Mouse (Mus musculus): Measurements from ENCODE around the gene Trmt2a. TPM values are rescaled to one million over a fixed set of nuclear protein-coding genes. Genes with fewer than 3 reads are reported as not detected.
"Not testable (repeated sequence)": the region's sequence is repeated elsewhere in the genome, so short reads cannot be mapped to it uniquely, and the experiment has no call there.

Gene Trmt2a
- total and polyA plus RNA-seq, 2 experiments from 2014 or later, result 67.2 to 82.4 TPM

GRCm38 (mm10) chr16:18288581-18289061 lies 40.1 kb downstream of the Trmt2a start:
- H3K9me3 ChIP-seq (ENCODE audit: low read length), result no peaks in the 10 kb centered on the region
- no peak for TF ChIP-seq CTCF (IDR thresholded peaks at IDR 0.05; ENCODE audit: low read depth)
- peak overlapping the region; percentile 79 for H3K4me3 ChIP-seq (ENCODE audit: low read depth, low read length)
- WGBS, result 2% methylated on average over 21 of the region's 31 CpGs
- H3K27me3 ChIP-seq (ENCODE audit: insufficient read depth, low read length), result no peaks in the 10 kb centered on the region
- H3K27ac ChIP-seq (ENCODE audit: low read depth, low read length), result peak overlapping the region; percentile 91
- peaks cover 15% of the 10 kb centered on the region for H3K4me1 ChIP-seq (ENCODE audit: insufficient read depth)
- peaks cover 14% of the 10 kb centered on the region for H3K36me3 ChIP-seq (ENCODE audit: insufficient read depth)
- DNase-seq (peak; percentile 61), ATAC-seq (peak; percentile 72)
- H3K4me2 ChIP-seq (ENCODE audit: low read depth), result peak overlapping the region; percentile 85
- peak overlapping the region; percentile 92 for H3K9ac ChIP-seq

- Histone ChIP-seq H3K9me3 (ENCODE audit: low read length) (no peaks in the 10 kb centered on the region), H3K27ac (ENCODE audit: low read depth, low read length) (peak within 1 kb of the TSS; percentile 91), H3K4me3 (ENCODE audit: low read depth, low read length) (peak within 1 kb of the TSS; percentile 79), H3K4me1 (ENCODE audit: insufficient read depth) (peaks cover 15% of the 10 kb centered on the region), H3K27me3 (ENCODE audit: insufficient read depth, low read length) (no peaks in the 10 kb centered on the region), H3K4me2 (ENCODE audit: low read depth) (peak within 1 kb of the TSS; percentile 85), H3K36me3 (ENCODE audit: insufficient read depth) (peaks cover 9% of the 10 kb centered on the region), H3K9ac (peak within 1 kb of the TSS; percentile 92)
- no peak for TF ChIP-seq CTCF (IDR thresholded peaks at IDR 0.05; ENCODE audit: low read depth)
- DNase-seq (peak; percentile 99), ATAC-seq (peak; percentile 99)
- WGBS, result 2% methylated on average over 70 of the region's 71 CpGs
Observed at GRCm38 (mm10) chr16:18289067-18289588, 40.6 kb downstream of the Trmt2a start, which contains the start of gene Dgcr8. Dgcr8 (minus strand) TSS chr16:18289246.

- H3K9ac ChIP-seq, result 0 out of 2 replicates have a peak overlapping the region, but pooled peaks have one; percentile 33
- peak overlapping the region; percentile 79 for H3K4me3 ChIP-seq (ENCODE audit: low read depth, low read length)
- not testable (repeated sequence) for H3K36me3 ChIP-seq (ENCODE audit: insufficient read depth); H3K27me3 ChIP-seq (ENCODE audit: insufficient read depth, low read length); H3K9me3 ChIP-seq (ENCODE audit: low read length); ATAC-seq; H3K27ac ChIP-seq (ENCODE audit: low read depth, low read length)
- DNase-seq, result peak; percentile 5
- H3K4me1 ChIP-seq (ENCODE audit: insufficient read depth), result peaks cover 15% of the 10 kb centered on the region
- 4% methylated on average over 8 of the region's 10 CpGs for WGBS
- peak overlapping the region; percentile 85 for H3K4me2 ChIP-seq (ENCODE audit: low read depth)
Observed at GRCm38 (mm10) chr16:18289614-18290013, 41.1 kb downstream of the Trmt2a start.

MicroRNAs encoded within 50 kb of the gene (microRNA counts, 519-probe panel; counts per million panel counts)
- not detected for microRNA mmu-miR-1306

Small RNAs within 50 kb of the gene (microRNA-seq; reads per million reads assigned to microRNA genes)
- gene Gm24572, result 0 to 0.12 reads per million in 2 experiments
- gene Mir1306, result 147 to 197 reads per million in 2 experiments

Other genes with a start within 250 kb of the Trmt2a start
- 64.2 and 66.9 TPM in 2 replicates for gene Dgcr6, start 195.8 kb upstream of the Trmt2a start, total RNA-seq (2014; rRNA removed)
- gene Dgcr6, start 195.8 kb upstream of the Trmt2a start, polyA plus RNA-seq (2015; fragmentation: Nextera tagmentation; extraction: Ambion mirVana), result 171 and 177 TPM in 2 replicates
- gene Prodh, start 158.5 kb upstream of the Trmt2a start, total RNA-seq (2014; rRNA removed), result 4.4 and 8.4 TPM in 2 replicates
- 4.0 and 4.9 TPM in 2 replicates for gene Prodh, start 158.5 kb upstream of the Trmt2a start, polyA plus RNA-seq (2015; fragmentation: Nextera tagmentation; extraction: Ambion mirVana)
- 28.0 and 36.7 TPM in 2 replicates for gene Rtn4r, start 121.0 kb upstream of the Trmt2a start, total RNA-seq (2014; rRNA removed)
- gene Rtn4r, start 121.0 kb upstream of the Trmt2a start, polyA plus RNA-seq (2015; fragmentation: Nextera tagmentation; extraction: Ambion mirVana), result 30.0 and 33.5 TPM in 2 replicates
- not detected in 2 replicates for gene Ccdc188, start 30.8 kb upstream of the Trmt2a start, total RNA-seq (2014; rRNA removed)
- 0.11 TPM in 1 of 2 replicates, not detected in the other for gene Ccdc188, start 30.8 kb upstream of the Trmt2a start, polyA plus RNA-seq (2015; fragmentation: Nextera tagmentation; extraction: Ambion mirVana)
- 27.5 and 35.5 TPM in 2 replicates for gene Zdhhc8, start 13.5 kb upstream of the Trmt2a start, total RNA-seq (2014; rRNA removed)
- 16.4 and 17.9 TPM in 2 replicates for gene Zdhhc8, start 13.5 kb upstream of the Trmt2a start, polyA plus RNA-seq (2015; fragmentation: Nextera tagmentation; extraction: Ambion mirVana)
- 171 and 209 TPM in 2 replicates for gene Ranbp1, start 53 bp downstream of the Trmt2a start, total RNA-seq (2014; rRNA removed)
- gene Ranbp1, start 53 bp downstream of the Trmt2a start, polyA plus RNA-seq (2015; fragmentation: Nextera tagmentation; extraction: Ambion mirVana), result 428 and 477 TPM in 2 replicates
- not detected in 2 replicates for gene Gm49776, start 9.6 kb downstream of the Trmt2a start, total RNA-seq (2014; rRNA removed)
- gene Gm49776, start 9.6 kb downstream of the Trmt2a start, polyA plus RNA-seq (2015; fragmentation: Nextera tagmentation; extraction: Ambion mirVana), result 1.3 and 3.1 TPM in 2 replicates
- 38.5 and 47.6 TPM in 2 replicates for gene Dgcr8, start 40.6 kb downstream of the Trmt2a start, total RNA-seq (2014; rRNA removed)
- 18.5 and 24.5 TPM in 2 replicates for gene Dgcr8, start 40.6 kb downstream of the Trmt2a start, polyA plus RNA-seq (2015; fragmentation: Nextera tagmentation; extraction: Ambion mirVana)
- 25.5 and 43.0 TPM in 2 replicates for gene Tango2, start 99.4 kb downstream of the Trmt2a start, total RNA-seq (2014; rRNA removed)
- gene Tango2, start 99.4 kb downstream of the Trmt2a start, polyA plus RNA-seq (2015; fragmentation: Nextera tagmentation; extraction: Ambion mirVana), result 69.9 and 75.9 TPM in 2 replicates
- gene Arvcf, start 99.5 kb downstream of the Trmt2a start, total RNA-seq (2014; rRNA removed), result 103 and 120 TPM in 2 replicates
- 31.2 and 42.8 TPM in 2 replicates for gene Arvcf, start 99.5 kb downstream of the Trmt2a start, polyA plus RNA-seq (2015; fragmentation: Nextera tagmentation; extraction: Ambion mirVana)
- gene Txnrd2, start 177.7 kb downstream of the Trmt2a start, total RNA-seq (2014; rRNA removed), result 9.7 and 11.5 TPM in 2 replicates
- gene Txnrd2, start 177.7 kb downstream of the Trmt2a start, polyA plus RNA-seq (2015; fragmentation: Nextera tagmentation; extraction: Ambion mirVana), result 28.0 and 34.4 TPM in 2 replicates
- 65.6 and 68.4 TPM in 2 replicates for gene Comt, start 178.2 kb downstream of the Trmt2a start, total RNA-seq (2014; rRNA removed)
- gene Comt, start 178.2 kb downstream of the Trmt2a start, polyA plus RNA-seq (2015; fragmentation: Nextera tagmentation; extraction: Ambion mirVana), result 79.9 and 105 TPM in 2 replicates